Mouse (Mus musculus) midbrain, postnatal 0 days (tissue): ENCODE data around the gene Nrxn3. TPM values are rescaled to one million over a fixed set of nuclear protein-coding genes. Genes with fewer than 3 reads are reported as not detected.

ENCODE experiments used
- ATAC-seq: fragments of 200-750 bp; cut with Nextera tagmentation; 2 replicates; pipeline ENCODE4 v1.8.0; 2017; ENCODE audit warnings: moderate number of reproducible peaks, mild to moderate bottlenecking, moderate TSS enrichment, moderate library complexity; ENCODE audit not compliant: low FRiP score
- DNase-seq: peaks from one replicate; pipeline ENCODE4 v3.0.0-alpha.2; 2015; ENCODE audit warnings: low spot score
- H3K27ac ChIP-seq: fragments of 300-500 bp; sonication (generic); 2 replicates; pipeline ENCODE4 v1.5.1; 2014; ENCODE audit warnings: low read depth, mild to moderate bottlenecking, low read length, mixed read lengths
- H3K27me3 ChIP-seq: fragments of 300-500 bp; sonication (generic); 2 replicates; pipeline ENCODE4 v1.6.1; 2014; ENCODE audit warnings: low read length, control low read depth, mixed read lengths; ENCODE audit not compliant: insufficient read depth
- H3K36me3 ChIP-seq: fragments of 300-500 bp; sonication (generic); 2 replicates; pipeline ENCODE4 v1.6.1; 2014; ENCODE audit warnings: low read length, control low read depth, mixed read lengths; ENCODE audit not compliant: insufficient read depth
- H3K4me1 ChIP-seq: fragments of 300-500 bp; sonication (generic); 2 replicates; pipeline ENCODE4 v1.6.1; 2014; ENCODE audit warnings: mild to moderate bottlenecking, control low read depth, antibody characterized with exemption, low read length, mixed read lengths; ENCODE audit not compliant: insufficient read depth
- H3K4me2 ChIP-seq: fragments of 300-500 bp; sonication (generic); 2 replicates; pipeline ENCODE4 v1.6.1; 2014; ENCODE audit warnings: low read depth, mild to moderate bottlenecking, low read length, mixed read lengths; ENCODE audit not compliant: poor library complexity, severe bottlenecking
- H3K4me3 ChIP-seq: fragments of 300-500 bp; sonication (generic); 2 replicates; pipeline ENCODE4 v1.5.1; 2014; ENCODE audit warnings: low read depth, mild to moderate bottlenecking, low read length, moderate library complexity
- H3K9ac ChIP-seq: fragments of 300-500 bp; sonication (generic); replicated peaks from 2 replicates; pipeline ENCODE4 v1.6.1; 2014; ENCODE audit warnings: mild to moderate bottlenecking, low read length, moderate library complexity, mixed read lengths; ENCODE audit not compliant: poor library complexity, severe bottlenecking
- H3K9me3 ChIP-seq: fragments of 300-500 bp; sonication (generic); 2 replicates; pipeline ENCODE4 v1.6.1; 2016; ENCODE audit warnings: low read length, control low read depth
- CTCF ChIP-seq: IDR thresholded peaks from 2 replicates; pipeline ENCODE4 v1.5.1; 2016; ENCODE audit warnings: antibody characterized with exemption, mild to moderate bottlenecking
- WGBS: fragments of 180-500 bp; shearing (Covaris S2); extraction: QIAGEN DNeasy Blood & Tissue Kit; methylation state at CpG from one replicate; pipeline ENCODE4 v1.1.7; 2014; 5-methylcytosine and 5-hydroxymethylcytosine counted together
- polyA plus RNA-seq: library from polyadenylated mRNA; unstranded; fragments of >200 nt; fragmentation: Nextera tagmentation; extraction: Ambion mirVana; gene quantifications from 2 replicates; pipeline ENCODE4 v1.2.1, GENCODE M21; 2015
- total RNA-seq: library from RNA; depleted of rRNA; stranded (reverse); fragments of >200 nt; gene quantifications from 2 replicates; pipeline ENCODE4 v1.2.3, GENCODE M21; 2014

Nrxn3 gene
- total and polyA plus RNA-seq, 2 experiments from 2014 or later, result 80.8 to 88.2 TPM

DNA sequence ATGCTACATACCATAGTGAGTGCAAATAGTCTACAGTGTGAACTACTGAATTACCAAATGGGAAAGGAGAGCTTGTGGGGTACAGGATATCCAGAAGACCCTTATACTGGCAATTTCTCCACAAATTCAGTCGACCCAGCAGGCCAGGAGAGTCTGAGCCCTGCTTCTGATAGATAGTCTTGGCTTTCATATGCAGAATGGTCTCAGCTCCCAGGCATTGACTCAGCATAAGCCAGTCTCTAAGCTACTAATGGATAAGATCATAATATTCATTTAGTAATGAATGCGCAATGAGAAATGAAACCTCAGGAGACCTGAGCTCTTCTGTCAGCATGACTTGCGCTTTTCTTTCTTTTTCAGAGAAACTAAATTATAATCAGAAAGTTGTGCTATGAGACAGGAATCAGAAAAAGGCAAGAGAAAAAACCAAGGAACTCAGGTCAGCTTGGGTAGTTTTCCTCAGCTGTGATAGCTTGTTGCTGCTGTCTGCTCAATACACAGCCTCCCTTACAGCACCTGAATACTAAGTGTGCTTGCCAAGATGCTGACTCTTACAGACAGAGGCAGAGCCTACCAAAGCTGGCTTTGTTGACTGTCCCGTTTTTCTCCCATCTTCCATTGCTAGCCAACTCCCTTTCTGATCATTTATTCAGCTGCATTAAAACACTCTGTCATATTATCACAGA lies 567.1 kb downstream of the Nrxn3 start:
- no peak overlapping the region for H3K4me2 ChIP-seq
- H3K9me3 ChIP-seq, result no peaks in the 10 kb centered on the region
- H3K27ac ChIP-seq, result peak overlapping the region; percentile 12; the same call in 1 of the 2 replicates
- 39% methylated on average over 4 of the region's 4 CpGs for WGBS
- no peaks in the 10 kb centered on the region for H3K27me3 ChIP-seq
- H3K4me3 ChIP-seq, result no peak overlapping the region
- H3K36me3 ChIP-seq, result no peaks in the 10 kb centered on the region
- DNase-seq (peak; percentile 65), ATAC-seq (peak; percentile 78; the same call in 1 of the 2 replicates)
- no peak for TF ChIP-seq CTCF
- H3K4me1 ChIP-seq, result peaks cover 2% of the 10 kb centered on the region; the same call in 1 of the 2 replicates
- H3K9ac ChIP-seq, result no peak overlapping the region

GRCm38 (mm10) chr12:89290736-89291574 lies 568.3 kb downstream of the Nrxn3 start:
- Histone ChIP-seq H3K36me3 (no peaks in the 10 kb centered on the region), H3K27ac (peak overlapping the region; percentile 34; the same call in 1 of the 2 replicates), H3K4me2 (no peak overlapping the region), H3K4me1 (peaks cover 2% of the 10 kb centered on the region; the same call in 1 of the 2 replicates), H3K27me3 (no peaks in the 10 kb centered on the region), H3K9me3 (no peaks in the 10 kb centered on the region), H3K4me3 (no peak overlapping the region), H3K9ac (no peak overlapping the region)
- 17% methylated on average over 4 of the region's 4 CpGs for WGBS
- ATAC-seq (no peak), DNase-seq (peak; percentile 7)
- no peak for TF ChIP-seq CTCF

DNA sequence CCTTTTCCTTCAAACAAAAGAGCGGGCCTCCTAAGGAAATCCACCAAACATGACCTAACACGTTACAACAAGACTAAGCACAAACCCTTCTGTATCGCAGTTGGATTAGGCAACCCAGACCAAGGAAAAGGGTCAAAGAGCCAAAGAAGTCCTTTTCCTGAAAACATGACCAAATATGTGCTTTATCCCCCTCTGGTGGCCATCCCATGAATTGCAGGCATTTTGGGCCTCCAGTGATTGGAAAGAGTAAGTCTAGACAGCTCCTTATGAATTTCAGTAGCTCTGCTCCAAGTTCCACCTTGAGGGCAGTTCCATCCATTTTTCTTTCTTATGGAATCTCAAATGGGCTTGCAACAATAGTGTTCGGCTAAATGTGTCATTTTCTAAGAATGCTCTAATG lies 579.3 kb downstream of the Nrxn3 start:
- peak; percentile 88 for TF ChIP-seq CTCF
- ATAC-seq (no peak), DNase-seq (peak; percentile 69)
- 42% methylated on average over 4 of the region's 4 CpGs for WGBS
- Histone ChIP-seq H3K9me3 (no peaks in the 10 kb centered on the region), H3K4me2 (no peak overlapping the region), H3K36me3 (no peaks in the 10 kb centered on the region), H3K4me3 (no peak overlapping the region), H3K27me3 (no peaks in the 10 kb centered on the region), H3K27ac (no peak overlapping the region), H3K4me1 (no peaks in the 10 kb centered on the region), H3K9ac (no peak overlapping the region)

- H3K27ac ChIP-seq, result no peak overlapping the region
- no peak overlapping the region for H3K4me2 ChIP-seq
- H3K27me3 ChIP-seq, result no peaks in the 10 kb centered on the region
- H3K4me3 ChIP-seq, result no peak overlapping the region
- no peaks in the 10 kb centered on the region for H3K9me3 ChIP-seq
- no peak for TF ChIP-seq CTCF
- no peaks in the 10 kb centered on the region for H3K36me3 ChIP-seq
- H3K9ac ChIP-seq, result no peak overlapping the region
- WGBS, result 85% methylated on average over 1 of the region's 1 CpGs
- no peaks in the 10 kb centered on the region for H3K4me1 ChIP-seq
- DNase-seq (no peak), ATAC-seq (no peak)
Observed at GRCm38 (mm10) chr12:89310200-89310599, 587.5 kb downstream of the Nrxn3 start.

GRCm38 (mm10) chr12:89312586-89312985 lies 589.9 kb downstream of the Nrxn3 start:
- Histone ChIP-seq H3K27me3 (no peaks in the 10 kb centered on the region), H3K4me2 (no peak overlapping the region), H3K4me1 (no peaks in the 10 kb centered on the region), H3K27ac (no peak overlapping the region), H3K9me3 (no peaks in the 10 kb centered on the region), H3K36me3 (no peaks in the 10 kb centered on the region), H3K9ac (no peak overlapping the region), H3K4me3 (no peak overlapping the region)
- no peak for ATAC-seq
- DNase-seq, result no peak
- TF ChIP-seq CTCF, result peak; percentile 58
- 28% methylated on average over 1 of the region's 1 CpGs for WGBS
